Mouse (Mus musculus) liver, adult 2 months (tissue): Measurements from ENCODE around the gene Renbp. TPM values are rescaled to one million over a fixed set of nuclear protein-coding genes. Genes with fewer than 3 reads are reported as not detected.

Source experiments
- DNase-seq: peaks from one replicate; pipeline ENCODE4 v3.0.0-alpha.2; 2011; ENCODE audit warnings: low read depth, low spot score; ENCODE audit errors: extremely low read depth
- H3K27ac ChIP-seq: fragments of 200-500 bp; replicated peaks from 2 replicates; pipeline ENCODE4 v1.5.1; 2012; ENCODE audit warnings: low read depth, mild to moderate bottlenecking, control low read depth, inconsistent platforms, low read length; ENCODE audit not compliant: insufficient read depth
- H3K27me3 ChIP-seq: fragments of 200-500 bp; 2 replicates; pipeline ENCODE4 v1.6.1; 2012; ENCODE audit warnings: mild to moderate bottlenecking, moderate library complexity, low read length, inconsistent platforms; ENCODE audit not compliant: control insufficient read depth, insufficient read depth
- H3K36me3 ChIP-seq: fragments of 200-500 bp; 2 replicates; pipeline ENCODE4 v1.6.1; 2012; ENCODE audit warnings: low read length, inconsistent platforms; ENCODE audit not compliant: control insufficient read depth, insufficient read depth
- H3K4me1 ChIP-seq: fragments of 200-500 bp; 2 replicates; pipeline ENCODE4 v1.6.1; 2011; ENCODE audit warnings: low read length; ENCODE audit not compliant: control insufficient read depth, insufficient read depth
- H3K4me3 ChIP-seq: fragments of 200-500 bp; 2 replicates; pipeline ENCODE4 v1.5.1; 2011; ENCODE audit warnings: low read depth, mild to moderate bottlenecking, control low read depth, low read length, moderate library complexity; ENCODE audit not compliant: insufficient read depth
- H3K79me2 ChIP-seq: fragments of 200-500 bp; 2 replicates; pipeline ENCODE4 v1.6.1; 2012; ENCODE audit warnings: inconsistent platforms, mild to moderate bottlenecking, low read length, moderate library complexity; ENCODE audit not compliant: control insufficient read depth, insufficient read depth
- H3K9ac ChIP-seq: fragments of 200-500 bp; 2 replicates; pipeline ENCODE4 v1.6.1; 2012; ENCODE audit warnings: low read depth, mild to moderate bottlenecking, control low read depth, inconsistent platforms, low read length
- CTCF ChIP-seq: fragments of 200-500 bp; IDR thresholded peaks from 2 replicates; pipeline ENCODE4 v1.5.1; 2011; ENCODE audit warnings: low read depth, low read length, control low read depth
- POLR2A ChIP-seq: fragments of 200-500 bp; IDR thresholded peaks from 2 replicates; pipeline ENCODE4 v1.6.1; 2011; ENCODE audit warnings: low read length, control low read depth; ENCODE audit not compliant: insufficient read depth; ENCODE audit errors: extremely low read depth
- WGBS: fragments of 180-500 bp; shearing (Covaris S2); methylation state at CpG from one replicate; pipeline ENCODE4 v1.1.7; 2018; 5-methylcytosine and 5-hydroxymethylcytosine counted together
- polyA plus RNA-seq: library from polyadenylated mRNA; depleted of rRNA; stranded (reverse); fragments of >200 nt; gene quantifications from 2 replicates; pipeline ENCODE4 v1.2.3, GENCODE M21; 2012; rRNA removed
- total RNA-seq: library from RNA; depleted of rRNA; stranded (reverse); fragments of >200 nt; gene quantifications from 2 replicates; pipeline ENCODE4 v1.2.3, GENCODE M21; 2014; rRNA removed

Gene Renbp
- total and polyA plus RNA-seq, 2 experiments, result 2.9 to 4.1 TPM

DNA sequence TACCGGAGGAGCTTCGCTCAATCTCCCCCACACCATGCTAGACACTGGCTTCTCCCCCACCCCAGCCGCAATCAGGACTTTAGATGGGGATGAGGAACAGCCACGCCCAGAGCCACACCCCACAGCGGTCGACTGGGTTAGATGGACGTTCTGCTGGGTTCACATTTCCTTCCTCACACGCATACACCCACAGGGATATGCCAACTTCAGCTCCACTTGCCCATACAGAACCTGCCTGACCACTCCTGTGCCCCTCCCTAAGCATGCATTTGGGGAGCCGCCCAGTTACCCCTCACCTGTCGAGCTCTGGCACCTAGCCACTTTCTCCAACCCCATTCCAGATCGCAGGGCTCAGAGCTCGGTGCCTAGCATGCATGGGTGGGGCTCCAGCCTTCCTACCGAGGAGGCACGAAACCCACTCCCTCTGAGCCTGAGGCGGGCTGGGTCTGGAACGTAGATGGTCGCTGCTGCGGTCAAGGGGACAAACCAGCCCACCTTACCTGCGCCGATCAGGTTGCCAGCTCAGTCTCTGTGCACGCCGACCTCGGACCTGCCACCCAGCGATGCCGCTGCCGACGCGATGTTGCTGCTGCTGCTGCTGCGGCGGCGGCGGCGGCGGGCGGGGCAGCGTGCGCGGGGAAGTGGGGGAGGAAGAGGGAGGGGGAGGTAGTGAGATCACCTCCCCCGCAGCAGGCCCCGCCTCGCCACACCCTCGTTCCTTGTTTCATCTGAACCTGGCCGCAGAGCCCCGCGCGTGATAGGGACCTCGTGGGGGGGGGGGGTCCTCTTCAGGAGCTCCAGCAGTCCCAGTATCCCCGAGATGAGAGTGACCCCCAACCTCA is 50.2 kb downstream of the Renbp start:
- peaks cover 2% of the 10 kb centered on the region; the same call in 1 of the 2 replicates for H3K4me1 ChIP-seq
- TF ChIP-seq POLR2A (no peak), CTCF (no peak)
- peak overlapping the region; percentile 57; the same call in 1 of the 2 replicates for H3K4me3 ChIP-seq
- H3K9ac ChIP-seq, result no peak overlapping the region; the same call in 1 of the 2 replicates
- no peak for DNase-seq
- H3K27me3 ChIP-seq, result peaks cover 6% of the 10 kb centered on the region; the same call in 1 of the 2 replicates
- 4% methylated on average over 33 of the region's 48 CpGs for WGBS
- H3K27ac ChIP-seq, result no peak overlapping the region
- H3K36me3 ChIP-seq, result no peaks in the 10 kb centered on the region
- H3K79me2 ChIP-seq, result no peaks in the 10 kb centered on the region

DNA sequence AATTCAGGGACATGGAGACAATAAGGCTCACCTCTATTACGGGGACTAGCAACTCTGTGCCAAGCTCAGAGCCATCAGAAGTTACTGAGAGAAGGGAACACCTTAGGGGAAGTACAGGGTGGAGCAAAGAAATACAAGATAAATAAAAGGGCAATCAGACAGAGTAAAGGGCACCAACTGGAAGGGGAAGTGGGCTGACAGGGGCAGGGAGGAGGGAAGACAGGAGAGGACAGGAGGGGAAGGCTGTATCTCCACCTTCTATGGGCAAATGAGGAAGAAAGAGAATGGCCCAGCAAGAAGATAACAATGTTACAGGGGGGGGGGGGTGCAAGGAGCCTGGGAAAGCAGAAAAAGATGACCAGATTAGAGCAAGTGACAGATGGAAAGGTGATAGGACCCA is 53.6 kb downstream of the Renbp start:
- Histone ChIP-seq H3K4me1 (peaks cover 2% of the 10 kb centered on the region; the same call in 1 of the 2 replicates), H3K27ac (no peak overlapping the region), H3K79me2 (no peaks in the 10 kb centered on the region), H3K9ac (no peak overlapping the region), H3K4me3 (no peak overlapping the region), H3K27me3 (peaks cover 6% of the 10 kb centered on the region; the same call in 1 of the 2 replicates), H3K36me3 (no peaks in the 10 kb centered on the region)
- DNase-seq, result no peak
- 96% methylated on average over 1 of the region's 1 CpGs for WGBS
- TF ChIP-seq CTCF, result no peak
- TF ChIP-seq POLR2A, result no peak

DNA sequence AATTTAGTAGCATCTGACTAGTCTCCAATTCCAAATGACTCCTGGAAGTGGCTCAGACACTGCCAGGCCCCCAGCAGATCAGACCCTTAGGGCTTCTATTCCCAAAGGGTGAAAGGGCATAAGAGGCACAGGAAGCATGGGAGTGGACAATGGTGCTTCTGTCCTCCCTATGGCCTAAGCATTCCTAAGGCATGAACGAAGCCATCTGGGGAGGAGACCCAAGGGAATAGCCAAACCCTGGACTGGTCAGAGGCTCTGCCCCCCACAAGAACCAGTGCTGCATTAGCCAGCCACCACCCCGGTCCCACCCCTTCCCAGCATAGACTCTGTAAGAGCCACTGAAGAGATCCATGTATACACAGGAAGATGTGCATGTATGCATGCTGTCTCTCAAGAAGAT is 54.8 kb downstream of the Renbp start:
- Histone ChIP-seq H3K36me3 (no peaks in the 10 kb centered on the region), H3K9ac (no peak overlapping the region), H3K79me2 (no peaks in the 10 kb centered on the region), H3K4me3 (no peak overlapping the region), H3K27me3 (peaks cover 6% of the 10 kb centered on the region; the same call in 1 of the 2 replicates), H3K27ac (no peak overlapping the region), H3K4me1 (peaks cover 2% of the 10 kb centered on the region; the same call in 1 of the 2 replicates)
- DNase-seq, result no peak
- 59% methylated on average over 2 of the region's 2 CpGs for WGBS
- no peak for TF ChIP-seq POLR2A
- no peak for TF ChIP-seq CTCF

Other genes starting within 250 kb of the Renbp start
- gene Bcap31, start 214.7 kb downstream of the Renbp start, total RNA-seq, result 154 and 168 TPM in 2 replicates
- gene Bcap31, start 214.7 kb downstream of the Renbp start, polyA plus RNA-seq, result 69.8 and 85.5 TPM in 2 replicates
- 8.6 and 9.3 TPM in 2 replicates for gene Abcd1, start 214.3 kb downstream of the Renbp start, total RNA-seq
- 24.3 and 26.2 TPM in 2 replicates for gene Abcd1, start 214.3 kb downstream of the Renbp start, polyA plus RNA-seq
- gene Plxnb3, start 173.8 kb downstream of the Renbp start, total RNA-seq, result 0.07 and 0.09 TPM in 2 replicates
- 0.15 and 0.20 TPM in 2 replicates for gene Plxnb3, start 173.8 kb downstream of the Renbp start, polyA plus RNA-seq
- gene Srpk3, start 156.4 kb downstream of the Renbp start, total RNA-seq, result 0.27 TPM in 1 of 2 replicates, not detected in the other
- gene Srpk3, start 156.4 kb downstream of the Renbp start, polyA plus RNA-seq, result 0.16 and 0.72 TPM in 2 replicates
- 81.1 and 84.7 TPM in 2 replicates for gene Idh3g, start 144.0 kb downstream of the Renbp start, total RNA-seq
- 130 and 161 TPM in 2 replicates for gene Idh3g, start 144.0 kb downstream of the Renbp start, polyA plus RNA-seq
- 179 and 195 TPM in 2 replicates for gene Ssr4, start 143.8 kb downstream of the Renbp start, total RNA-seq
- gene Ssr4, start 143.8 kb downstream of the Renbp start, polyA plus RNA-seq, result 309 and 426 TPM in 2 replicates
- gene Pdzd4, start 105.9 kb downstream of the Renbp start, total RNA-seq, result 0.09 and 0.20 TPM in 2 replicates
- 0.09 and 0.16 TPM in 2 replicates for gene Pdzd4, start 105.9 kb downstream of the Renbp start, polyA plus RNA-seq
- not detected in 2 replicates for gene Avpr2, start 38.7 kb downstream of the Renbp start, total RNA-seq
- not detected in 2 replicates for gene Avpr2, start 38.7 kb downstream of the Renbp start, polyA plus RNA-seq
- 0.09 and 0.47 TPM in 2 replicates for gene L1cam, start 34.7 kb downstream of the Renbp start, total RNA-seq
- 0.06 and 0.17 TPM in 2 replicates for gene L1cam, start 34.7 kb downstream of the Renbp start, polyA plus RNA-seq
- 3.4 and 3.6 TPM in 2 replicates for gene Arhgap4, start 9.0 kb downstream of the Renbp start, total RNA-seq
- 4.8 and 8.6 TPM in 2 replicates for gene Arhgap4, start 9.0 kb downstream of the Renbp start, polyA plus RNA-seq
- 44.6 and 46.8 TPM in 2 replicates for gene Naa10, start 8.9 kb downstream of the Renbp start, total RNA-seq
- gene Naa10, start 8.9 kb downstream of the Renbp start, polyA plus RNA-seq, result 51.7 and 55.9 TPM in 2 replicates
- 8.9 and 13.6 TPM in 2 replicates for gene Hcfc1, start 35.5 kb upstream of the Renbp start, total RNA-seq
- gene Hcfc1, start 35.5 kb upstream of the Renbp start, polyA plus RNA-seq, result 16.5 and 21.6 TPM in 2 replicates
- gene Irak1, start 93.1 kb upstream of the Renbp start, total RNA-seq, result 17.0 and 26.4 TPM in 2 replicates
- 84.7 and 86.7 TPM in 2 replicates for gene Irak1, start 93.1 kb upstream of the Renbp start, polyA plus RNA-seq
- gene Opn1mw, start 196.6 kb upstream of the Renbp start, total RNA-seq, result not detected in 2 replicates
- gene Opn1mw, start 196.6 kb upstream of the Renbp start, polyA plus RNA-seq, result not detected in 2 replicates
- gene Mecp2, start 204.5 kb upstream of the Renbp start, total RNA-seq, result 5.4 and 5.8 TPM in 2 replicates
- 1.9 and 2.0 TPM in 2 replicates for gene Mecp2, start 204.5 kb upstream of the Renbp start, polyA plus RNA-seq
- not detected in 2 replicates for gene Tex28, start 237.0 kb upstream of the Renbp start, total RNA-seq
- not detected in 2 replicates for gene Tex28, start 237.0 kb upstream of the Renbp start, polyA plus RNA-seq
- gene Tktl1, start 246.4 kb upstream of the Renbp start, total RNA-seq, result under 0.01 TPM in 1 of 2 replicates, not detected in the other
- gene Tktl1, start 246.4 kb upstream of the Renbp start, polyA plus RNA-seq, result not detected in 2 replicates